Mouse (Mus musculus): Measurements from ENCODE around the gene Hydin.

DNA sequence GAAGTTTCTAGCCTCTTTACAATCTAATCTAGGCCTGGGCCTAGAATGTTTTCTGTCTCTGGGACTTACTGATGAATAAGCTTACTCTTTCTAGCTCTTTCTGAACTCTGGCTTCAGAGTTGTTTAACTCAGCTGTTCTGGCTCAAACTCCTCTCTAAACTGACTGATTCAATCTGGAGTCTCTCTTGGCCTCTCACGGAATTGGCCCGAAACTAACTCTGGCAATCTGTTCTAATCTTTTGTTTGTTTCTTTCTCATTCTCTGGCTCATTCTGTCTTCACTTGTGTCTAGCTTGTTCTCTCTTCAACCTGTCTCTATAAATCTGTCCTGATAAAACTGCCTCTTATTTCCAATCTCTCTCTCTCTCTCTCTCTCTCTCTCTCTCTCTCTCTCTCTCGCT is 137.7 kb downstream of the Hydin start:
- TF ChIP-seq CTCF (IDR thresholded peaks at IDR 0.05; ENCODE audit: borderline replicate concordance, insufficient read depth, low read depth, low read length) (no peak), POLR2A (IDR thresholded peaks at IDR 0.05; ENCODE audit: borderline replicate concordance, insufficient read depth, low read length) (no peak)
